Mouse (Mus musculus) ES-E14 (cell line): ENCODE results near the gene Susd3. TPM values are rescaled to one million over a fixed set of nuclear protein-coding genes. Genes with fewer than 3 reads are reported as not detected.

ENCODE experiments used
- DNase-seq: peaks from one replicate; pipeline ENCODE4 v3.0.0-alpha.2; 2013; ENCODE audit warnings: low read depth, low spot score
- H3K27ac ChIP-seq: 2 replicates; pipeline ENCODE4 v1.5.1; 2012; ENCODE audit warnings: low read depth, mild to moderate bottlenecking, low read length, moderate library complexity, mixed read lengths; ENCODE audit not compliant: poor library complexity, insufficient read depth, severe bottlenecking
- H3K36me3 ChIP-seq: 2 replicates; pipeline ENCODE4 v1.6.1; 2012; ENCODE audit warnings: mild to moderate bottlenecking, low read length, moderate library complexity, mixed read lengths; ENCODE audit not compliant: control insufficient read depth, poor library complexity, insufficient read depth, severe bottlenecking
- H3K4me1 ChIP-seq, 2 experiments: fragments of 150-350 bp in 1 of 2; sonication (generic) in 1 of 2; 2 replicates each; pipeline ENCODE4 v1.6.1; 2012; ENCODE audit warnings: low read length in 2 of 2, mild to moderate bottlenecking in 1 of 2, mixed read lengths in 1 of 2; ENCODE audit not compliant: control insufficient read depth in 2 of 2, insufficient read depth in 2 of 2, poor library complexity in 1 of 2
- H3K4me3 ChIP-seq, 2 experiments: fragments of 150-350 bp in 1 of 2; sonication (generic) in 1 of 2; 2 replicates each; pipeline ENCODE4 v1.5.1; 2012; ENCODE audit warnings: low read length in 2 of 2, low read depth in 1 of 2, mild to moderate bottlenecking in 1 of 2, mixed read lengths in 1 of 2; ENCODE audit not compliant: insufficient read depth in 1 of 2, poor library complexity in 1 of 2, severe bottlenecking in 1 of 2
- H3K9ac ChIP-seq: 2 replicates; pipeline ENCODE4 v1.6.1; 2012; ENCODE audit warnings: low read depth, mild to moderate bottlenecking, low read length, mixed read lengths; ENCODE audit not compliant: poor library complexity, insufficient read depth, severe bottlenecking
- H3K9me3 ChIP-seq: fragments of 150-350 bp; sonication (generic); 2 replicates; pipeline ENCODE4 v1.6.1; 2012; ENCODE audit warnings: low read depth, mild to moderate bottlenecking, low read length; ENCODE audit not compliant: control insufficient read depth, insufficient read depth
- CHD2 ChIP-seq: IDR thresholded peaks from 2 replicates; pipeline ENCODE4 v1.6.1; 2014; ENCODE audit warnings: mild to moderate bottlenecking, low read depth, low read length, inconsistent platforms
- HCFC1 ChIP-seq: IDR thresholded peaks from 2 replicates; pipeline ENCODE4 v1.6.1; 2012; ENCODE audit warnings: low read length, inconsistent platforms, borderline replicate concordance; ENCODE audit not compliant: insufficient read depth
- MAFK ChIP-seq: IDR thresholded peaks from 2 replicates; pipeline ENCODE4 v1.6.1; 2014; ENCODE audit warnings: mild to moderate bottlenecking, low read depth, low read length, inconsistent platforms; ENCODE audit not compliant: insufficient read depth
- ZC3H11A ChIP-seq: IDR thresholded peaks from 2 replicates; pipeline ENCODE4 v1.6.1; 2012; ENCODE audit warnings: low read depth, mild to moderate bottlenecking, inconsistent platforms, low read length, borderline replicate concordance
- ZNF384 ChIP-seq: IDR thresholded peaks from 2 replicates; pipeline ENCODE4 v1.6.1; 2012; ENCODE audit warnings: low read depth, low read length, inconsistent platforms
- in situ Hi-C, 2 experiments: fragments of 600-800 bp; cut with MboI; formaldehyde crosslinking; loops; one replicate each; pipeline ENCODE4 v1.15.1; 2025; ENCODE audit warnings: low sequenced_read_pairs in 2 of 2, inconsistent platforms in 1 of 2; ENCODE audit not compliant: unreplicated experiment in 2 of 2
- total RNA-seq: library from RNA; depleted of rRNA; stranded (reverse); fragments of 300-350 nt; gene quantifications from 2 replicates; pipeline ENCODE4 v1.2.3, GENCODE M21; 2012

The Susd3 gene
- total RNA-seq, 1 experiment = 1.3 TPM

DNA sequence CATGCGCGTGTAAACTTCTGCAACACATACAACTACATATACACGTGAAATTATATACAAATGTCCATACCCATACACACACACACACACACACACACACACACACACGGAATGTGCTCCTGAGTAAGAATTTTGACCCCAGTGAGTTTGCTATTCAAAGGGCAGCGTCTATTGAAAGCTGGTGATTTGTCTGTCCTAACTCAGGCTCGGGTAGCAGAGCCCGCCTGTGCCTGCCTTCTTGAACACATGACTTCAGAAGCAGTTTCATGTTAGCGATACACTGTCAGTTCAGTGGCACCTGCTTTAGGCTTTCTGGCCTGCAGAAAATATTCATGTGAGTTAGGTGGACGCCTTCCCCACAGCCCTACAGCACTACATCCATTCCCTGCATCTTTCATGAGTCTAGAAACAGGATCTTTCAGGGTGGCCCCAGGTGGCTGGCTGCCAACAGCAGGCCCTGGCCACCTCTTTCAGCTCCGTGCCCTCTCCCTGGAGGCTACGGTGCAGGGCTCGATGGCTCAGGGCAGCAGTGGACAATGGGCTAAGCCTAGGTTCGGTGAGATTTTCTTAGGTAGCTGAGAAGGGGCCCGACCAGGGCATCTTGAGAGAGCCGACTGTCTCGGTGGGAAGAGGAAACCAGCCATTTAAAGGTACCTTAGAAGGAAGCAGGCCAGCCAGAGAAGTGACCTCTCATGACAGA lies 56.2 kb downstream of the Susd3 start:
- Histone ChIP-seq H3K27ac (no peak overlapping the region), H3K9me3 (no peaks in the 10 kb centered on the region), H3K4me3 (no peak overlapping the region), H3K4me1 (peaks cover 0 to 2% of the 10 kb centered on the region in 2 experiments; a peak in 1 of 4 replicates), H3K9ac (no peak overlapping the region), H3K36me3 (peaks cover 4% of the 10 kb centered on the region; the same call in 1 of the 2 replicates)
- in situ Hi-C loops = no loop called here
- DNase-seq = no peak
- no peak for TF ChIP-seq MAFK
- TF ChIP-seq ZC3H11A = no peak
- no peak for TF ChIP-seq ZNF384
- TF ChIP-seq HCFC1 = no peak
- TF ChIP-seq CHD2 = no peak

DNA sequence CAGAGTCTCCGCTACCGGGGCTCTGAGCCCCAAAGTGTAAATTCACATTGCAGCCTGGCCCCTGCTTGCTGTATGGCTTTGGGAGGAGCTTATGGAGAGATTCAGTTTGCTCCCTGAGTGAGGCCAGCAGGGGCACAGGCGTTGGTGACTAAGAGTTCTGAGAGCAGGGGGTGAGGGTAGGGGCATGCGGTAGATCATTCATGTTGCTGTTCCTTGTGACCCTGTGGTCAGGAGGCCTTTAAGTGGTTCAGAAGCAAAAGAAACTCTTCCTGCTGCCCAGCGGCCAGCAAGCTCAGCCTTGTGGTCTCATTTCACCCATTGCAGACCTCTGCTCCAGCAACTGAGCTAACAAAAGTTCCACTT lies 56.9 kb downstream of the Susd3 start:
- Histone ChIP-seq H3K27ac (no peak overlapping the region), H3K36me3 (peaks cover 4% of the 10 kb centered on the region; the same call in 1 of the 2 replicates), H3K9ac (no peak overlapping the region), H3K4me3 (no peak overlapping the region), H3K4me1 (peaks cover 2 to 3% of the 10 kb centered on the region in 2 experiments; a peak in 2 of 4 replicates), H3K9me3 (no peaks in the 10 kb centered on the region)
- no peak for TF ChIP-seq HCFC1
- in situ Hi-C loops = no loop called here
- no peak for DNase-seq

DNA sequence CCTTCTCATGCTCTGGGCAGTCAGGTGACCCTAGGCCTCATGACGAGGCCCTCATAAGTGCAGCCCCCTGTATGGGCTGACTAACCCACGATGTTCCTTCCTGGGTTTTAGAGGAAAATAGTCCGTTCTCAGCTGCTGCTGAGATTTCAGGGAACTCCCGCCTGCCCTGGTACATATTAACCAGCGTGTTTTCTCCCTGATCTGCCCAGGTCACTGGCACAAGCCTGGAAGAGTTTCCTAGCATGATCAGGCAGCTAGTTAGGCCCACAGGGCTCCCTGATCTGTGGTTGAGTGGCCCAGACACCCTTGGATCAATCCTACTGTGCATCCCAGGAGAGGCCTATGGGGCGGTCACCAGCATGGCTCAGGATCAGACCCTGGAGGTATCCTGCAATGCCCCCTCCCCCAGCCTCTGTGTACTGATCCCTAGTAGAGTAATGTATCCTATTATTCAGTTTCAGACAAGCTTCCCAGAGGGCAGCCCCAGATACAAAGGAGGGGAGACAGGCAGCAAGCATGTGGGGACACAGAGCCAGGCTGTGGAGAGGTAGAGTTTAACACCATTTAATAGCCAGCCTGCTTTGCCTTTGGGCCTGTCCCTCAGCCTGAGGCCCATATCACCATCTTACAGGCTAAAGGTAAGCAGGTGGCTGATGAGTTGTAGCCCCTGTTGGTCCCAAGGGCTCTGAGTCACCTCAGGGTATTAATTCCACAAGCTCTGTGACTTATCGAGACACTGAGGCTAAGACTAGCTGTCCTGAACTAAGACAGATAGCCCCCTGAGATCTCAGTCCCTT lies 57.4 kb downstream of the Susd3 start:
- no peak overlapping the region for H3K9ac ChIP-seq
- peaks cover 4% of the 10 kb centered on the region; the same call in 1 of the 2 replicates for H3K36me3 ChIP-seq
- in situ Hi-C loops = no loop called here
- peaks cover 2 to 6% of the 10 kb centered on the region in 2 experiments; a peak in 2 of 4 replicates for H3K4me1 ChIP-seq
- no peak overlapping the region for H3K27ac ChIP-seq
- no peak for DNase-seq
- no peaks in the 10 kb centered on the region for H3K9me3 ChIP-seq
- no peak overlapping the region for H3K4me3 ChIP-seq
- TF ChIP-seq CHD2 = no peak
- no peak for TF ChIP-seq ZNF384
- TF ChIP-seq HCFC1 = no peak
- no peak for TF ChIP-seq MAFK
- no peak for TF ChIP-seq ZC3H11A

DNA sequence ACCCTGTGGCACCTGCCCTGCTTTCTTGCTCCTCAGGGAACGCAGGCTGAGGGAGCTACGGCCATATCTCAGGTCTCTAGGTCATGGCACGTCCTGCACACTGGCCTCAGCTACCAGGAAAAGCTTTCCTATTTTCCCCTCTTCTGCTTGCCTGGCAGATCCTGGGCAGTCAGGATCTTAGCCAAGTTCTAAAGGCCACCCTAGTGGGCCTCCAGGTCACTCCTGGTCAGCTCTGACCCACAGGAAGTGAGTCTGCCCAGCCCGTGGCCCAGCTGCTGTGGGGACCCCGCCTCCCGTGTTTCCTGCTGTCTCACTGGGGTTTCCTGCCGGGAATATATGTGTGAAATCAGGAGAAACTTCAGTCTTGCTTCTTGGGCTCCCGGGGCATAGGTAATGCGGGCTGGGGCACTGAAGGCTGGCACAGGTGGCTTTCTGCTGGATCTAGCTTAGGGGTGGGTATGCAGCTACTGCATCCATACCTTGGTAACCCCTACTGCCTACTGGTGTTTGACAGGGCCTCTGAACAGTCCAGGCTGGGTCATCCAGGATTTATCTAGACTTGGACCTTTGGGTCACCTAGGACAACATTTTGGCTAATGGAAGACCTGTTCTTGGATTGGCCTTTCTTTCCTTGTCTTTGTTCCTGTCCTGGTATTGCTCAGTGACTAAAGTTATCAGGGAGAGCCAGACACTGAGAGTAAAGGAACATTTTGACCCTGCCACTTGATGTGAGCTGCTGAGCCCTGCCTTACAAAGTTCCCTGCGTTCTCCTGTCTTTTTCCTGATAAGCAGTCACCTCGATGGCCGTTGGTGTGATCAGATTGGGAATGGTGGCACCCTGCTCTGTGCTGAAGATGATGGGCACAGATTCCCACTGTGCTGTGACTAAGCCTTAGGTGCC lies 58.3 kb downstream of the Susd3 start:
- H3K9ac ChIP-seq = no peak overlapping the region
- no peak for DNase-seq
- TF ChIP-seq HCFC1 = no peak
- TF ChIP-seq CHD2 = no peak
- no peak for TF ChIP-seq ZNF384
- no peak for TF ChIP-seq ZC3H11A
- no peak for TF ChIP-seq MAFK
- H3K27ac ChIP-seq = no peak overlapping the region
- peaks cover 2 to 6% of the 10 kb centered on the region in 2 experiments; a peak in 2 of 4 replicates for H3K4me1 ChIP-seq
- H3K4me3 ChIP-seq = no peak overlapping the region
- H3K36me3 ChIP-seq = peaks cover 2% of the 10 kb centered on the region; the same call in 1 of the 2 replicates
- H3K9me3 ChIP-seq = no peaks in the 10 kb centered on the region
- in situ Hi-C loops = no loop called here
